Mouse (Mus musculus) cerebellum, adult 2 months (tissue): Measurements from ENCODE around the gene Olfr523.

ENCODE experiments used
- CTCF ChIP-seq: fragments of 200-500 bp; IDR thresholded peaks from 2 replicates; pipeline ENCODE4 v1.5.1; 2011; ENCODE audit warnings: low read depth, mild to moderate bottlenecking, control low read depth, low read length, moderate library complexity, borderline replicate concordance; ENCODE audit not compliant: insufficient read depth
- POLR2A ChIP-seq: fragments of 200-500 bp; IDR thresholded peaks from 2 replicates; pipeline ENCODE4 v1.6.1; 2011; ENCODE audit warnings: low read length, control low read depth, borderline replicate concordance; ENCODE audit not compliant: insufficient read depth

GRCm38 (mm10) chr7:140153383-140153782, 19.6 kb upstream of the Olfr523 start:
- no peak for TF ChIP-seq CTCF
- no peak for TF ChIP-seq POLR2A
